Mouse (Mus musculus) neural tube, embryonic 11.5 days (tissue): ENCODE results near the gene Chmp4b. TPM values are rescaled to one million over a fixed set of nuclear protein-coding genes. Genes with fewer than 3 reads are reported as not detected.

Experiments used
- ATAC-seq: fragments of 200-750 bp; cut with Nextera tagmentation; 2 replicates; pipeline ENCODE4 v1.8.0; 2017; ENCODE audit warnings: moderate number of reproducible peaks, mild to moderate bottlenecking, moderate TSS enrichment, moderate library complexity; ENCODE audit not compliant: insufficient read depth, low FRiP score, low TSS enrichment
- DNase-seq: peaks from one replicate; pipeline ENCODE4 v3.0.0-alpha.2; 2015; ENCODE audit warnings: low spot score
- H3K27ac ChIP-seq: fragments of 300-500 bp; sonication (generic); 2 replicates; pipeline ENCODE4 v1.5.1; 2014; ENCODE audit warnings: low read depth, mild to moderate bottlenecking, low read length
- H3K27me3 ChIP-seq: fragments of 300-500 bp; sonication (generic); 2 replicates; pipeline ENCODE4 v1.6.1; 2014; ENCODE audit warnings: mild to moderate bottlenecking, low read length, mixed read lengths; ENCODE audit not compliant: control insufficient read depth, insufficient read depth
- H3K36me3 ChIP-seq: fragments of 300-500 bp; sonication (generic); 2 replicates; pipeline ENCODE4 v1.6.1; 2014; ENCODE audit warnings: mild to moderate bottlenecking, low read length, moderate library complexity, mixed read lengths; ENCODE audit not compliant: control insufficient read depth, insufficient read depth
- H3K4me1 ChIP-seq: fragments of 300-500 bp; sonication (generic); 2 replicates; pipeline ENCODE4 v1.6.1; 2014; ENCODE audit warnings: low read length, mixed read lengths; ENCODE audit not compliant: control insufficient read depth, insufficient read depth
- H3K4me2 ChIP-seq: fragments of 300-500 bp; sonication (generic); 2 replicates; pipeline ENCODE4 v1.6.1; 2014; ENCODE audit warnings: low read depth, mild to moderate bottlenecking, moderate library complexity
- H3K4me3 ChIP-seq: fragments of 300-500 bp; sonication (generic); 2 replicates; pipeline ENCODE4 v1.5.1; 2014; ENCODE audit warnings: low read depth, low read length
- H3K9ac ChIP-seq: fragments of 300-500 bp; sonication (generic); 2 replicates; pipeline ENCODE4 v1.6.1; 2014; ENCODE audit warnings: mild to moderate bottlenecking, low read length
- H3K9me3 ChIP-seq: fragments of 300-500 bp; sonication (generic); 2 replicates; pipeline ENCODE4 v1.6.1; 2016; ENCODE audit warnings: low read length; ENCODE audit not compliant: control insufficient read depth
- WGBS: fragments of 180-500 bp; shearing (Covaris S2); extraction: QIAGEN DNeasy Blood & Tissue Kit; methylation state at CpG from one replicate; pipeline ENCODE4 v1.1.7; 2014; 5-methylcytosine and 5-hydroxymethylcytosine counted together
- polyA plus RNA-seq: library from polyadenylated mRNA; unstranded; fragments of >200 nt; fragmentation: Nextera tagmentation; extraction: Ambion mirVana; gene quantifications from 2 replicates; pipeline ENCODE4 v1.2.1, GENCODE M21; 2014

Gene Chmp4b
- polyA plus RNA-seq, 1 experiment from 2014 or later: 10.5 TPM

DNA sequence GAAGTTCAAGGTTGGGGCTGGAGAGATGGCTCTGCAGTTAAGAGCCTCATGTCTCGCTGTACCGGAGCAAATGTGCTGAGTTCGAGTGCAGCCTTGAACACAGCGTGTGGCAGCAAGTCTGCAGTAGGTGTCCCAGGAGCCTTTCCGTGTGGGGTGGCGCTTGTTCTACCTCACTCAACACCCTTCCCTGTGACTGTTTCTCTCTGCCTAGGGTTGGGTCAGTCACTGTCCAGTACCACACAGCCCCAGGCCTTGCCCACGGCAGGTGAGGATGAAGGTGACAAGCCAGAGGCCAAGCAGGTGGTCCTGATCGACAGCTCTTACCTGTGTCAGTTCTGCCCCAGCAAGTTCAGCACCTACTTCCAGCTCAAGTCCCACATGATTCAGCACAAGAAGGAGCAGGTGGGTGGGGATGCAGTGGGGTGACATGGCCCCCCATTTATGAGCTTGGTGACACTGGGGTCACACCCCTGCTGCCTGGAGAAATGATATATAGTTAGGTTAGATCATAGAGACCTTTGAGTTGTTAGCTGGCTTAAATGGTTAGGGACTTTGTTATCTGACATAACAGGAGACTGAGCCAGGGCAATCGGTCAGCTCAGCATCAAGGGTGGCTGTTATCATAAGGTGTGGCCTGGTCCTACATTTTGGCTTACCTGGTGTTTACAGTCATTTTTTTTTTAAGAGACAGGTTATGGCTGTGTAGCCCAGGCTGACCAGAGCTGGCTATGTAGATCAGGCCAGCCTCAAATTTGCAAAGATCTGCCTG lies 17.4 kb upstream of the Chmp4b start:
- no peak overlapping the region for H3K9ac ChIP-seq
- H3K9me3 ChIP-seq: no peaks in the 10 kb centered on the region
- H3K27me3 ChIP-seq: no peaks in the 10 kb centered on the region
- peaks cover 10% of the 10 kb centered on the region for H3K36me3 ChIP-seq
- no peak overlapping the region for H3K4me3 ChIP-seq
- WGBS: 93% methylated on average over 9 of the region's 9 CpGs
- ATAC-seq (no peak), DNase-seq (no peak)
- no peak overlapping the region for H3K4me2 ChIP-seq
- no peaks in the 10 kb centered on the region for H3K4me1 ChIP-seq
- H3K27ac ChIP-seq: no peak overlapping the region

DNA sequence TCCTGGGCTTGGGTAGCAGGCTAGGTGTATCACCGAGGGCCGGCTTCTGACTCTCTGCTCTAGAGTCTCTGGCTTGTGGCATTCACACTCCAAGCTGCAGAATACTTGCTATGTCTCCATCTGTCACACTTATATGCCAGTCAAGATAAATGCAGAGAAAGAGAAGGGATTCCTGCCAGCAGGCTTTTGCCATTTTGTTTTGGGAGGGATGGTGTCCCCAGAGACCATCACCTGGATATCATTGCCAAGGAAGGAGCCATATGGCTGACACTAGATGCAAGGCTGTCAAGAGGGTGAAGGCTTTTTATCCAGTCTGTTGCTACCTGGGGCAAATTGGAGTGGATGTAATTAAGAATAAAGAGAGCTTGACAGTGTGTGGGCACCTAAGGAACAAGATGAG lies 15.7 kb upstream of the Chmp4b start:
- no peak for ATAC-seq
- H3K9me3 ChIP-seq: no peaks in the 10 kb centered on the region
- WGBS: 100% methylated on average over 2 of the region's 2 CpGs
- H3K4me2 ChIP-seq: no peak overlapping the region
- peaks cover 10% of the 10 kb centered on the region for H3K36me3 ChIP-seq
- no peaks in the 10 kb centered on the region for H3K4me1 ChIP-seq
- H3K9ac ChIP-seq: no peak overlapping the region
- DNase-seq: no peak
- H3K4me3 ChIP-seq: no peak overlapping the region
- H3K27me3 ChIP-seq: no peaks in the 10 kb centered on the region
- H3K27ac ChIP-seq: no peak overlapping the region

DNA sequence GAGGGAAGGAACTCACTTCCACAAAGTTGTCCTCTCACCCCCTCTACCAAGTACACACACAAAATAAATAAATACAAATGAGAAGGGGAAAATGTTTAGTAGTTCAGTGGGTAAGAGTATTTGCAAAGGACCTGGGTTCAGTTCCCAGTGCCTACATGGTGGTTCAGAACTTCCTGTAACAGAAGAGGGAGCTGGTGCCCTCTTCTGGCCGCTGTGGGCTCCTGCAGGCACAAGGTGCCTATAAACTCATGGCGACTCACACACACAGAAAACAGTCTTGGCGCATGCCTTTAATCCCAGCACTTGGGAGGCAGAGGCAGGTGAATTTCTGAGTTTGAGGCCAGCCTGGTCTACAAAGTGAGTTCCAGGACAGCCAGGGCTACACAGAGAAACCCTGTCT lies 13.0 kb upstream of the Chmp4b start:
- Histone ChIP-seq H3K9me3 (no peaks in the 10 kb centered on the region), H3K9ac (no peak overlapping the region), H3K4me1 (no peaks in the 10 kb centered on the region), H3K27me3 (no peaks in the 10 kb centered on the region), H3K4me3 (no peak overlapping the region), H3K27ac (no peak overlapping the region), H3K36me3 (peaks cover 10% of the 10 kb centered on the region), H3K4me2 (no peak overlapping the region)
- ATAC-seq: no peak
- no peak for DNase-seq
- 95% methylated on average over 3 of the region's 3 CpGs for WGBS

DNA sequence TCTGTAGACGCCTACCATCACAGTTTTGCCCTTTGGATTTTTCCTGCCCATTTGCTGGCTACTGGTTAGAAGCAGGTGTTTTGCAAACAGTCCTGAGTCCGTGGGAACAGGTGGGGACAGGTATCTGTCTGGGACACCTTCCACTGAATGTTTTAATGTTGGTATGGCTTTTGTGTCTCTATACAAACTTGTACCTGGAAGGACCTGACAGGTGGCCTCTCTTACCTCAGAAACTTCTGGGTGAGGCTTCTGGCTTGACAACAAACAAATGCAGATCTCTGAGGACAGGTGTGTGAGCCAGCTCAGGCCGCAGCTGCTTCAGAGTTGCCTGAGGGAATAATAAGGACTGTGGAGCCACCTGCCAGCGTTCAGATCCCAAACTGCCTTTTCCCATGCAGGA lies 12.4 kb upstream of the Chmp4b start:
- Histone ChIP-seq H3K4me3 (no peak overlapping the region), H3K36me3 (peaks cover 10% of the 10 kb centered on the region), H3K27ac (no peak overlapping the region), H3K4me2 (no peak overlapping the region), H3K9ac (no peak overlapping the region), H3K4me1 (no peaks in the 10 kb centered on the region), H3K9me3 (no peaks in the 10 kb centered on the region), H3K27me3 (no peaks in the 10 kb centered on the region)
- 95% methylated on average over 4 of the region's 4 CpGs for WGBS
- DNase-seq (no peak), ATAC-seq (no peak)

DNA sequence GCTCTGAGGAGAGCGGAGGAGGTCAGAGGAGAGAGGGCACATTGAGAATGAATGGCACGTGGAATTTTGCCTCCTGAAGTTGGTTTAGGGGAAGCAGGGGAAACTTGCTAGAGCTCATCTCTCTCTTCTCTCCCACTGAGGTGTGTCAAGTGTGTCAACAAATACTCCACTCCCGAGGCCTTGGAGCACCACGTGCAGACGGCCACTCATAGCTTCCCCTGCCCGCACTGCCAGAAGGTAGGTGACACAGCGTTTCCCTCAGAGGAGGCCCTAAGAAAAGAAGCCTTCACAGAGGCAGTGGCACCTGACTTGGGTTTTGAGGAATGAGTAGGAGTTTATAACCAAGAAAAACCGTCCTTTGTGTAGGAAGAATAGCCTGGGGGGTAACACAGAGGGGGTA lies 10.3 kb upstream of the Chmp4b start:
- H3K36me3 ChIP-seq: peaks cover 8% of the 10 kb centered on the region

DNA sequence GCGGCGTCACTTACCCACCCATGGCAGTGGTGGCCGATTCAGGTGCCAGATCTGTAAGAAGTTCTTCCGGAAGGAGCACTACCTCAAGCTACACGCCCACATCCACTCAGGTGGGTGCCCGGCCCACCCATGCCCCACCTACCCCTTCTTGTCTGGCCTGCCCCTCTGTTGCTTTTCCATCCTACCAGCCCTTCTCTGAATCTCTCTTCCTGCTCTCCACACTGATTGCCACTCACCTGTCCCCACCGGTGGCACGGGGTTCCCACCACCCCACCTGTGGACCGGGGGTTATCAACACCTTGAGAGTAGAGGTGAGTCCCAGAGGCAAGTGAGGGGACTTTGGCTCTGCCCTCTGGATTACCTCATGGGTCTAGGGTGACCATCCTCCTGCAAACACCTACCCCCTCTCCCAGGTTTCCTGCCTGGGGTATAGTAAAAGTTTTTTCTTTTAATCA lies 9.5 kb upstream of the Chmp4b start:
- H3K9ac ChIP-seq: no peak overlapping the region
- 98% methylated on average over 9 of the region's 9 CpGs for WGBS
- ATAC-seq (no peak), DNase-seq (no peak)
- H3K4me2 ChIP-seq: no peak overlapping the region
- H3K27ac ChIP-seq: no peak overlapping the region
- H3K4me1 ChIP-seq: no peaks in the 10 kb centered on the region
- H3K9me3 ChIP-seq: no peaks in the 10 kb centered on the region
- H3K4me3 ChIP-seq: no peak overlapping the region
- H3K27me3 ChIP-seq: no peaks in the 10 kb centered on the region
- peaks cover 8% of the 10 kb centered on the region for H3K36me3 ChIP-seq

More for the DNA sequence above, 10.3 kb upstream of the Chmp4b start:
- no peaks in the 10 kb centered on the region for H3K9me3 ChIP-seq
- no peaks in the 10 kb centered on the region for H3K4me1 ChIP-seq
- DNase-seq (no peak), ATAC-seq (no peak)
- H3K4me3 ChIP-seq: no peak overlapping the region
- H3K27me3 ChIP-seq: no peaks in the 10 kb centered on the region
- 80% methylated on average over 8 of the region's 8 CpGs for WGBS
- no peak overlapping the region for H3K9ac ChIP-seq
- H3K4me2 ChIP-seq: no peak overlapping the region
- H3K27ac ChIP-seq: no peak overlapping the region

DNA sequence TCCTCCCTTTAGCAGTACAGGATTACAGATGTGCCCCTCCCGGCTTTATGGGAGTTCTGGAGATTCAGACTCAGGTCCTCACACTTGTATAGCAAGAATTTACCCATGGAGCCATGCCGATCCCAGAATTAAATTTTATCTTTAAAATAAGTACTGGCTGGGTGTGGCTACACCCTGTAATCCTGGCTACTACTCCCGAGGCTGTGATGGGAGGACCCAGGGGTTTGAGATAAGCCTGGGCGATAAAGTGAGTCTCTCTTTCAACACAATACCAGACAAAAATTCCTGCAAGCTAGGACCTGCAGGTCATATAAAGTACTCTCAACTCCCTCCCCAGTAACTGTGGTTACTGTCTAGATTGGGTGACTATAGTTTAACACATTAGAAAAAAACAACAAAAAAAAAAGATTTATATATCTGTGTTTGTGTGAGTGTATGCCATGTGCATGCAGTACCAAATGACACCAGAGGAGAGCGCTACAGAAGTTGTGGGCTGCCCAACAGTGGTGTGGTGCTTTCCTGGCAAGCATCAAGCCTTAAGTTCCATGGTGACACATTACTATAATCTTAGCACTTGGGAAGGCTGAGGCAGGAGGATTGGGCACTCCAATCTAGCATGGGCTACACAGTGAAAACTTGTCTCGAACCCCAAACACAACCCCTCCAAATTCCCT lies 8.7 kb upstream of the Chmp4b start:
- Histone ChIP-seq H3K4me3 (no peak overlapping the region), H3K36me3 (peaks cover 7% of the 10 kb centered on the region), H3K9ac (no peak overlapping the region), H3K9me3 (no peaks in the 10 kb centered on the region), H3K4me2 (no peak overlapping the region), H3K4me1 (no peaks in the 10 kb centered on the region), H3K27me3 (no peaks in the 10 kb centered on the region), H3K27ac (no peak overlapping the region)
- 93% methylated on average over 6 of the region's 6 CpGs for WGBS
- ATAC-seq (no peak), DNase-seq (no peak)

DNA sequence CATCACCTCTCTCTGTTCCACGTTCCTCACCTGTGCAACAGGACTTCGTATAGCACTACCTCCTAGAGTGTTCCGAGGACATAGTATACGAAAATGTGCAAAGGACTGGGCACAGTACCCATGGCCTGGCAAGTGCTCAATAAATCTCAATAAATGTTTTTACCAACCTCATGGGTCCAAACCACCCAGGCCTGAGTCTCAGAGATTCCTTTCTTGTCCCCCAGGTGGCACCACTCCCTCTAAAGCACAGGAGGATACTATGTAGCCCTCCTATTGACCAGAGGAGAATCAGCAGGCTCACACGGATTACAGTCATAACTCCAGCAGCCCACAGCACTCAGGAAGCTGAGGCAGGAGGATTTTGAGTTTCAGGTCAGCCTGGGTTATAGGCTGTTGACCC lies 4.9 kb upstream of the Chmp4b start:
- DNase-seq: no peak
- Histone ChIP-seq H3K9me3 (no peaks in the 10 kb centered on the region), H3K4me1 (no peaks in the 10 kb centered on the region), H3K36me3 (no peaks in the 10 kb centered on the region), H3K9ac (no peak overlapping the region), H3K27ac (no peak overlapping the region), H3K4me2 (no peak overlapping the region), H3K27me3 (no peaks in the 10 kb centered on the region), H3K4me3 (no peak overlapping the region)
- 83% methylated on average over 5 of the region's 5 CpGs for WGBS
- no peak for ATAC-seq

DNA sequence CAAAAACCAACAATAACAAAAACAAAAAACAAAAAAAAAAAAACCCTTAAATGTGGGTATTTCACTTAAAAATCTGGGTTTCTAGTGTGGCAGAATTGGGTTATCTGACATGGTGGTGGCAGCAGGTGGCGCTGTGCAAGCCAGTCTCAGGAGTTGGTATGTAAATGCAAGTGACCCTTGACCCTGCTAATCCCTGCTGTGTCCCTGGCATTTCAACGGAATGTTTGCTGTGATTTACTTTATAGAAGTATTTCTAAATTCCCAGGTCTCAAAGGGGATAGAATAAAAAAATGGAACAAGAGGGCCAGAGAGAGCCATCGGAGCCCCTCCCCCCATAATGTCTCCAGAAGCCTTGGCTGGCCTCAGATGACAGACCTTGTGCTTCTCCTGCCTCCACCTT lies 3.4 kb upstream of the Chmp4b start:
- WGBS: 24% methylated on average over 3 of the region's 3 CpGs

More for the DNA sequence above, 3.4 kb upstream of the Chmp4b start:
- Histone ChIP-seq H3K27me3 (no peaks in the 10 kb centered on the region), H3K4me2 (no peak overlapping the region), H3K4me3 (no peak overlapping the region), H3K9me3 (no peaks in the 10 kb centered on the region), H3K9ac (no peak overlapping the region), H3K4me1 (no peaks in the 10 kb centered on the region), H3K36me3 (no peaks in the 10 kb centered on the region), H3K27ac (no peak overlapping the region)
- ATAC-seq (no peak), DNase-seq (peak; percentile 31)
